Mouse (Mus musculus): ENCODE measurements at regions not wholly inside any gene's neighbourhood (a gene's known extent, or its start where the extent isn't known, plus 50 kb on each side); places are given as distances from the start of the nearest gene placed in this dataset.
"Not testable (repeated sequence)": the region's sequence is repeated elsewhere in the genome, so short reads cannot be mapped to it uniquely, and the experiment has no call there.

- intact Hi-C loops (cut with DNase I) = no loop called here
These were observed 312.3 kb downstream of the Hdgfl1 start for GRCm38 (mm10) chr13:26457487-26458253.

GRCm38 (mm10) chr13:26426639-26427038 lies 343.3 kb downstream of the Hdgfl1 start:
- intact Hi-C loops (cut with DNase I) = no loop called here

GRCm38 (mm10) chr13:26424513-26424912 lies 345.5 kb downstream of the Hdgfl1 start:
- intact Hi-C loops (cut with DNase I) = no loop called here

GRCm38 (mm10) chr13:26405757-26406156 lies 364.2 kb downstream of the Hdgfl1 start:
- intact Hi-C loops (cut with DNase I) = no loop called here

GRCm38 (mm10) chr13:26404707-26405106 lies 365.3 kb downstream of the Hdgfl1 start:
- intact Hi-C loops (cut with DNase I) = no loop called here

GRCm38 (mm10) chr13:26387861-26388621 lies 381.9 kb downstream of the Hdgfl1 start:
- intact Hi-C loops (cut with DNase I) = no loop called here

GRCm38 (mm10) chr13:26382631-26383030 lies 387.3 kb downstream of the Hdgfl1 start:
- intact Hi-C loops (cut with DNase I) = no loop called here

GRCm38 (mm10) chr13:26382154-26382553 lies 387.8 kb downstream of the Hdgfl1 start:
- intact Hi-C loops (cut with DNase I) = no loop called here

GRCm38 (mm10) chr13:26375546-26375945 lies 394.4 kb downstream of the Hdgfl1 start:
- intact Hi-C loops (cut with DNase I) = no loop called here

- intact Hi-C loops (cut with DNase I) = not testable (repeated sequence)
These were observed 404.1 kb downstream of the Hdgfl1 start for GRCm38 (mm10) chr13:26365911-26366310.

GRCm38 (mm10) chr13:26356341-26356740 lies 413.6 kb downstream of the Hdgfl1 start:
- intact Hi-C loops (cut with DNase I) = no loop called here

- intact Hi-C loops (cut with DNase I) = no loop called here
These were observed 415.5 kb downstream of the Hdgfl1 start for GRCm38 (mm10) chr13:26354421-26354820.

GRCm38 (mm10) chr13:26350510-26350909 lies 419.5 kb downstream of the Hdgfl1 start:
- intact Hi-C loops (cut with DNase I) = no loop called here

- intact Hi-C loops (cut with DNase I) = no loop called here
These were observed 431.2 kb downstream of the Hdgfl1 start for GRCm38 (mm10) chr13:26338795-26339194.

- intact Hi-C loops (cut with DNase I) = no loop called here
These were observed 444.9 kb downstream of the Hdgfl1 start for GRCm38 (mm10) chr13:26325066-26325465.

- intact Hi-C loops (cut with DNase I) = no loop called here
These were observed 445.3 kb downstream of the Hdgfl1 start for GRCm38 (mm10) chr13:26324633-26325032.

- intact Hi-C loops (cut with DNase I) = no loop called here
These were observed 451.4 kb downstream of the Hdgfl1 start for GRCm38 (mm10) chr13:26318557-26318956.

GRCm38 (mm10) chr13:26312246-26313010 lies 457.5 kb downstream of the Hdgfl1 start:
- intact Hi-C loops (cut with DNase I) = no loop called here

GRCm38 (mm10) chr13:26284073-26284444 lies 485.9 kb downstream of the Hdgfl1 start:
- intact Hi-C loops (cut with DNase I) = no loop called here

GRCm38 (mm10) chr13:26283397-26284072 lies 486.4 kb downstream of the Hdgfl1 start:
- intact Hi-C loops (cut with DNase I) = no loop called here

GRCm38 (mm10) chr13:26282291-26282690 lies 487.7 kb downstream of the Hdgfl1 start:
- intact Hi-C loops (cut with DNase I) = no loop called here
